ENCODE assay signal across 27 mouse cellular contexts in genomic region chr17:64822561-64822960, GRCm38 (mm10). TPM values are rescaled to one million over a fixed set of nuclear protein-coding genes. Genes with fewer than 3 reads are reported as not detected.
"Had no signal": no experiment of that assay in that cellular context is flagged by ENCODE, and none has a peak within 500 bp of the region (broad histone marks: within the 10 kb centered on the region; RNA-seq: fewer than 3 reads in every experiment).

No protein-coding gene starts in this region.

- H3K9me3 ChIP-seq: midbrain, embryonic 10.5 days; midbrain, embryonic 12.5 days; neural tube, embryonic 13.5 days; neural tube, embryonic 15.5 days had no signal

- H3K27me3 ChIP-seq: midbrain, embryonic 12.5 days; neural tube, embryonic 13.5 days; neural tube, embryonic 15.5 days had no signal

- H3K4me1 ChIP-seq: neural tube, embryonic 13.5 days; neural tube, embryonic 15.5 days had no signal

- H3K9ac ChIP-seq: lung, embryonic 14.5 days; midbrain, embryonic 12.5 days; neural tube, embryonic 13.5 days; neural tube, embryonic 15.5 days had no signal

- DNase-seq: lung, adult 18-20 months; lung, embryonic 14.5 days; lung, postnatal 10 days; lung, postnatal 4 days; midbrain, embryonic 14.5 days; retina, postnatal 1 day; right cerebral cortex, adult 18-20 months; right cerebral cortex, postnatal 25 days; right cerebral cortex, postnatal 4 days; spleen, adult 18-20 months; thymus, adult 18-20 months; thymus, postnatal 14 days; thymus, postnatal 36 days had no signal

- H3K36me3 ChIP-seq: midbrain, embryonic 10.5 days; midbrain, embryonic 12.5 days; neural tube, embryonic 13.5 days; neural tube, embryonic 15.5 days had no signal

- H3K4me3 ChIP-seq: midbrain, embryonic 10.5 days; midbrain, embryonic 12.5 days; myocyte; neural tube, embryonic 13.5 days; neural tube, embryonic 15.5 days had no signal

- H3K27ac ChIP-seq: midbrain, embryonic 10.5 days; midbrain, embryonic 12.5 days; neural tube, embryonic 13.5 days; neural tube, embryonic 15.5 days had no signal

RNA-seq across cellular contexts. Expression of gene 4930583I09Rik, which starts 13.3 kb away (rescaled TPM):
- total RNA-seq: megakaryocyte-erythroid progenitor cell, adult 5-6 weeks had no signal
- polyA plus RNA-seq: liver, embryonic 16.5 days; lung, embryonic 14.5 days; lung, embryonic 16.5 days; midbrain, embryonic 10.5 days; midbrain, embryonic 12.5 days; midbrain, embryonic 14.5 days; midbrain, embryonic 16.5 days; neural tube, embryonic 11.5 days; neural tube, embryonic 13.5 days; neural tube, embryonic 15.5 days; small intestine, adult 2 months; stomach, embryonic 14.5 days; stomach, embryonic 16.5 days; thymus, postnatal 0 days had no signal
